Mouse (Mus musculus) heart, adult 2 months (tissue): ENCODE results near the gene Tmem245. TPM values are rescaled to one million over a fixed set of nuclear protein-coding genes. Genes with fewer than 3 reads are reported as not detected.

Source experiments
- DNase-seq, 2 experiments: peaks; one replicate each; pipeline ENCODE4 v3.0.0; 2021
- H3K27ac ChIP-seq: fragments of 200-600 bp; 2 replicates; pipeline ENCODE4 v1.8.1; 2022
- H3K27me3 ChIP-seq: fragments of 200-500 bp; 2 replicates; pipeline ENCODE4 v1.6.1; 2012; ENCODE audit warnings: mild to moderate bottlenecking, low read length, inconsistent platforms, mixed read lengths; ENCODE audit not compliant: control insufficient read depth, insufficient read depth
- H3K36me3 ChIP-seq: fragments of 200-500 bp; 2 replicates; pipeline ENCODE4 v1.6.1; 2012; ENCODE audit warnings: low read length, inconsistent platforms; ENCODE audit not compliant: control insufficient read depth, insufficient read depth
- H3K4me1 ChIP-seq: fragments of 200-500 bp; 2 replicates; pipeline ENCODE4 v1.6.1; 2011; ENCODE audit warnings: low read length; ENCODE audit not compliant: control insufficient read depth, insufficient read depth
- H3K4me3 ChIP-seq: fragments of 200-600 bp; 2 replicates; pipeline ENCODE4 v1.8.1; 2022
- H3K79me2 ChIP-seq: fragments of 200-500 bp; replicated peaks from 2 replicates; pipeline ENCODE4 v1.6.1; 2012; ENCODE audit warnings: mild to moderate bottlenecking, inconsistent platforms, low read length, moderate library complexity, mixed read lengths; ENCODE audit not compliant: control insufficient read depth, insufficient read depth
- H3K9ac ChIP-seq: fragments of 200-500 bp; 2 replicates; pipeline ENCODE4 v1.6.1; 2012; ENCODE audit warnings: low read depth, mild to moderate bottlenecking, control low read depth, inconsistent platforms, low read length, mixed read lengths
- CTCF ChIP-seq: fragments of 200-600 bp; IDR thresholded peaks from 2 replicates; pipeline ENCODE4 v1.8.1; 2022; ENCODE audit warnings: antibody characterized with exemption, mild to moderate bottlenecking, moderate library complexity
- EP300 ChIP-seq: fragments of 200-500 bp; IDR thresholded peaks from 2 replicates; pipeline ENCODE4 v1.6.1; 2011; ENCODE audit warnings: low read depth, low read length, control low read depth; ENCODE audit not compliant: insufficient read depth
- POLR2A ChIP-seq: fragments of 200-500 bp; IDR thresholded peaks from 2 replicates; pipeline ENCODE4 v1.6.1; 2011; ENCODE audit warnings: mild to moderate bottlenecking, low read depth, low read length, control low read depth; ENCODE audit not compliant: insufficient read depth
- WGBS: fragments of 180-500 bp; shearing (Covaris S2); methylation state at CpG from one replicate; pipeline ENCODE4 v1.1.7; 2018; 5-methylcytosine and 5-hydroxymethylcytosine counted together
- intact Hi-C: fragments of 180-260 bp; cut with DNase I; formaldehyde crosslinking; loops from one replicate; pipeline ENCODE4 v1.15.1; 2025
- polyA plus RNA-seq: library from polyadenylated mRNA; depleted of rRNA; stranded (reverse); fragments of >200 nt; gene quantifications from 2 replicates; pipeline ENCODE4 v1.2.3, GENCODE M21; 2012
- total RNA-seq, 2 experiments: library from RNA; stranded (reverse); gene quantifications; 2 replicates each; pipeline ENCODE4 v1.2.3; 2021

The Tmem245 gene
- total and polyA plus RNA-seq, 3 experiments: 24.0 to 77.3 (median 66.3) TPM

DNA sequence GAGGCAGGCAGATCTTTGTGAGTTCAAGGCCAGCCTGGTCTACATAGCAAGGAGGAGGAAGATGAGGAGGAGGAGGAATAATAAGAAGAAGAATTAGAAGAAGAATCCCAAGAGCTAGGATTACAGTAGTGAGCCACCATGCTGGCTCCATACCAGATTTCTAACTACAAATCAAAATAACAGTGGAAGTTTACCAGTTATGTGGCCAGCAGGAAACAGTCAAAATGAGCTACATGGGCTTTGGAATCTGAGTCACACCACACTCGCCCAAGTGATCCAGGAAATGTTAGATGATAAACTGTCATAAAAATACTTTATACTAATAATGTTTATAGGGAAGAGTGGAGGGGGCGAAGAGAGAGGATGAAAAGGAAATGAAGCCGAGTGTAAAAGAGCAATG, 106.9 kb downstream of the Tmem245 start:
- Histone ChIP-seq H3K4me3 (no peak overlapping the region), H3K79me2 (no peaks in the 10 kb centered on the region), H3K9ac (no peak overlapping the region), H3K36me3 (no peaks in the 10 kb centered on the region; the same call in 1 of the 2 replicates), H3K27me3 (no peaks in the 10 kb centered on the region), H3K27ac (no peak overlapping the region), H3K4me1 (no peaks in the 10 kb centered on the region)
- no peak for TF ChIP-seq POLR2A
- no peak for TF ChIP-seq CTCF
- WGBS: 47% methylated on average over 3 of the region's 3 CpGs
- DNase-seq: no peak
- intact Hi-C loops: no loop called here

- no peak overlapping the region for H3K4me3 ChIP-seq
- no peaks in the 10 kb centered on the region; the same call in 1 of the 2 replicates for H3K36me3 ChIP-seq
- H3K27ac ChIP-seq: no peak overlapping the region
- no peak for TF ChIP-seq CTCF
- no peak for TF ChIP-seq EP300
- no peak for TF ChIP-seq POLR2A
- no peak overlapping the region for H3K9ac ChIP-seq
- no peaks in the 10 kb centered on the region for H3K27me3 ChIP-seq
- no peak for DNase-seq
- H3K79me2 ChIP-seq: no peaks in the 10 kb centered on the region
- WGBS: 68% methylated on average over 6 of the region's 6 CpGs
- intact Hi-C loops: no loop called here
- H3K4me1 ChIP-seq: no peaks in the 10 kb centered on the region
Measured at GRCm38 (mm10) chr4:56837661-56838060, 109.6 kb downstream of the Tmem245 start.

- Histone ChIP-seq H3K9ac (no peak overlapping the region), H3K27ac (no peak overlapping the region)
Measured at GRCm38 (mm10) chr4:56831998-56832397, 115.2 kb downstream of the Tmem245 start.

DNA sequence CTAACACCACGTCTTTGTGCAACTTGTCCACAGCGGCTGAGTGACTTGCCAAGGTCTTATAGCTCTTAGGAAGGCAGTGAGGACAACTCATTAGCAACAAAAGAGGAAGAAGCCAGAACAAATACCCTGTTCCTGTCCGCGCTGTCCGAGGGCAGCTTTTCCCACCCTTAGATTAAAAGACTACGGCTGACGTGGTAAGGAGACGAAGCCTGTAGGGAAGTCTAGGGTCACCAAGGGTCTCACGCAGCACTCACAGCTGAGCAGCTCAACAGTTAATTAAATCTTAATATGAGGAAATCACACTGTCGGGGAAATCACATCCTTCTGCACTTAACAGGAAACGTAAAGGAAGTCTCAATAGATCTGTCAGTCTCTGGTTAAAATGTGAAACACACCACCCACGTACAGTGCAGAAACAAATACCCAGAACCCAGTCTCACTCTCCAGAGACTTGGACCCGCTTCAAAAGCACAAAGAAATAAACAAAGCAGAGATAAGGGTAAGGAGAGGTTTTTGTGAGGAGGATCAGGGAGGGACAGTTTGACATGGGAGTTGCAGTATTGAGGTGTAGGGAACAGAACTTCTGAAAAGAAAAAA, 116.1 kb downstream of the Tmem245 start:
- Histone ChIP-seq H3K79me2 (no peaks in the 10 kb centered on the region), H3K27ac (no peak overlapping the region), H3K36me3 (no peaks in the 10 kb centered on the region), H3K4me1 (no peaks in the 10 kb centered on the region), H3K4me3 (no peak overlapping the region), H3K9ac (no peak overlapping the region), H3K27me3 (no peaks in the 10 kb centered on the region)
- intact Hi-C loops: no loop called here
- TF ChIP-seq CTCF (no peak), EP300 (no peak), POLR2A (no peak)
- 35% methylated on average over 13 of the region's 13 CpGs for WGBS
- DNase-seq: no peak

More at GRCm38 (mm10) chr4:56831998-56832397, 115.2 kb downstream of the Tmem245 start:
- TF ChIP-seq EP300 (no peak), CTCF (no peak), POLR2A (no peak)
- Histone ChIP-seq H3K4me3 (no peak overlapping the region), H3K4me1 (no peaks in the 10 kb centered on the region), H3K27me3 (no peaks in the 10 kb centered on the region), H3K79me2 (no peaks in the 10 kb centered on the region), H3K36me3 (no peaks in the 10 kb centered on the region)
- intact Hi-C loops: no loop called here
- no peak for DNase-seq
- 62% methylated on average over 7 of the region's 7 CpGs for WGBS

DNA sequence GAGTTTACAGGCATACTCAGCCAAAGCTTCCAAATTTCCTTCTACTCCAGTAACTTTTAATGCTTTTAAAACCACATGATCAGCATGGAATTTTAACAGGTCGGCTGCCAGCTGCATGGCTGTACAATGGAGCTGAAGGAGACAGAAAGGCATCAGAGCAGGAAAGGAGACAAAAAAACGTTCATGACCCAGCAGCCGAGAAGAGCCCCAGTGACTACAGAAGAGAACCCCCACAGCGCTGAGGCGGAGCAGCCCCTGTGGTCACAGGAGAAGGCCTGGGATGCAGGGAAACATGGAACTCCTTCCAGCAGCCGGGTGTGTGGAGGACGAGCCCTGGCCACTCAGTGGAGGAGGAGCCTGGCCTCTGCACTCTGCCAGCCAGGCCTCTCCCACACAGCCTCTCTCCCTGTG, 117.7 kb downstream of the Tmem245 start:
- no peaks in the 10 kb centered on the region for H3K4me1 ChIP-seq
- intact Hi-C loops: no loop called here
- no peak overlapping the region for H3K4me3 ChIP-seq
- no peaks in the 10 kb centered on the region for H3K36me3 ChIP-seq
- no peaks in the 10 kb centered on the region for H3K27me3 ChIP-seq
- DNase-seq: peak; percentile 42 to 53
- no peak overlapping the region for H3K27ac ChIP-seq
- 62% methylated on average over 7 of the region's 7 CpGs for WGBS
- TF ChIP-seq EP300: no peak
- no peak for TF ChIP-seq POLR2A
- TF ChIP-seq CTCF: no peak
- no peaks in the 10 kb centered on the region for H3K79me2 ChIP-seq
- H3K9ac ChIP-seq: no peak overlapping the region

- 80% methylated on average over 3 of the region's 3 CpGs for WGBS
- no peak for TF ChIP-seq POLR2A
- TF ChIP-seq CTCF: no peak
- no peak for TF ChIP-seq EP300
- intact Hi-C loops: no loop called here
- H3K27me3 ChIP-seq: no peaks in the 10 kb centered on the region
- H3K9ac ChIP-seq: no peak overlapping the region
- no peak overlapping the region for H3K27ac ChIP-seq
- no peaks in the 10 kb centered on the region for H3K4me1 ChIP-seq
- DNase-seq: no peak
- H3K79me2 ChIP-seq: no peaks in the 10 kb centered on the region
- H3K36me3 ChIP-seq: no peaks in the 10 kb centered on the region
- no peak overlapping the region for H3K4me3 ChIP-seq
Measured at GRCm38 (mm10) chr4:56828932-56829331, 118.3 kb downstream of the Tmem245 start.
